8 mouse cellular contexts compared by ENCODE assay signal in the genomic region with DNA sequence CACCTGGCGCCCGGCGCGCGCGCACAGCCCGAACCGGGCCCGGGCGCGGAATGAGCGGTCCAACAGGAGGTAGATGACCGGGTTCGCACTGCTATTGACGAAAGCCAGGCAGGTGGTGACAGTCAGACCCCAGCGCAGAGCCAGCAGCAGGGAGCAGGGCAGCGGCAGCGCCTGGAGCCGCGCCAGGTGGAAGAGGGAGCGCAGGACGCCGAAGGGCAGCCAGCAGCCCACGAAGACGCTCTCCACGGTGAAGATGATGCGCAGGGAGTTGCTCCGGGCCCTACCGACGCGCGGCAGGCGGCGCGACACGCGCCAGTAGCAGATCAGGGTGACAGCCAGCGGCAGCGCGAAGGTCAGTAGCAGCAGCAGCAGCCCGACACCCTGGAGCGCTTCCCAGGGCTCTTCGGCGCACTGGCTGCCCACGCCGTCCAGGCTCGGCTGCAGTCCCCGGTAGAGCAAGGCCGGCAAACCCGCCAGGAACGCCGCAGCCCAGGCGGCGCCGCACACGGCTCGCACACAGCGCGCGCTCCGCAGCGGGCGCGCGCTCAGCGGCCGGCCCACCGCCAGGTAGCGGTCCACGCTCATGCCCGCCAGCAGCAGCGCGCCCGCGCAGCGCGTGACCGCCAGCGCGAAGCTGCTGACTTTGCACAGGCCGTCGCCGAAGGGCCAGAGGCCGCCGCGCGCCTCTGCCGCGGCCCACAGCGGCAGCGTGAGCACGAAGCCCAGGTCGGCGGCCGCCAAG. TPM values are rescaled to one million over a fixed set of nuclear protein-coding genes. Genes with fewer than 3 reads are reported as not detected.
DNase-seq lines count a peak whose midpoint lies in the region; ATAC-seq and TF ChIP-seq lines count a peak whose summit lies in the region.

No protein-coding gene starts in this region.

- peak overlapping the region; percentile 88 for H3K4me3 ChIP-seq in cortical plate, adult 2 months (ENCODE audit: insufficient read depth, low read length)
- peak overlapping the region; percentile 44 for H3K4me3 ChIP-seq in hindbrain, postnatal 0 days (ENCODE audit: low read length)
- peak overlapping the region; percentile 64 for H3K4me3 ChIP-seq in midbrain, embryonic 10.5 days

- ATAC-seq in hindbrain, postnatal 0 days: peak; percentile 80

- H3K9me3 ChIP-seq in hindbrain, postnatal 0 days (ENCODE audit: low read length): no peaks in the 10 kb centered on the region
- no peaks in the 10 kb centered on the region for H3K9me3 ChIP-seq in midbrain, embryonic 10.5 days (replicated peaks)

- H3K9ac ChIP-seq in hindbrain, postnatal 0 days (replicated peaks; ENCODE audit: low read length): peak overlapping the region; percentile 66

- H3K27me3 ChIP-seq in hindbrain, postnatal 0 days (ENCODE audit: insufficient read depth, low read length): peaks cover 11% of the 10 kb centered on the region; the same call in 1 of the 2 replicates
- H3K27me3 ChIP-seq in midbrain, embryonic 10.5 days (ENCODE audit: low read depth, poor library complexity, severe bottlenecking): peaks cover 96% of the 10 kb centered on the region

- under 1% methylated on average over 77 of the region's 95 CpGs for WGBS in hindbrain, postnatal 0 days
- under 1% methylated on average over 95 of the region's 95 CpGs for WGBS in midbrain, embryonic 10.5 days

- H3K4me2 ChIP-seq in hindbrain, postnatal 0 days (ENCODE audit: low read depth, low read length): peak overlapping the region; percentile 78

- DNase-seq in adrenal gland, adult 8-10 months: peak; percentile 25
- DNase-seq in gastrocnemius, postnatal 10 days: peak; percentile 68
- peak; percentile 90 for DNase-seq in hindbrain, postnatal 0 days (ENCODE audit: low spot score)
- DNase-seq in left cerebral cortex, postnatal 10 days (ENCODE audit: extremely low spot score in 1 of 2, low spot score in 2 of 2): peak; percentile 21 to 77
- DNase-seq in midbrain, embryonic 10.5 days (ENCODE audit: low spot score): peak; percentile 61
- peak; percentile 64 for DNase-seq in skeletal muscle tissue, adult 2 months (ENCODE audit: low read depth, low spot score)
- no peak for DNase-seq in spleen, adult 12 weeks (ENCODE audit: low spot score)

- TF ChIP-seq POLR2A in cortical plate, adult 2 months (IDR thresholded peaks at IDR 0.05; ENCODE audit: extremely low read depth, insufficient read depth, low read length): peak; percentile 55; the same call in 1 of the 2 replicates

- intact Hi-C loops in left cerebral cortex, postnatal 10 days (cut with DNase I): loop anchor here (5.0 kb wide), 1 partner anchor 83 kb away; no protein-coding TSS in a partner anchor

- peaks cover 3% of the 10 kb centered on the region; the same call in 1 of the 2 replicates for H3K4me1 ChIP-seq in cortical plate, adult 2 months (ENCODE audit: control insufficient read depth, insufficient read depth, low read length)
- H3K4me1 ChIP-seq in hindbrain, postnatal 0 days (ENCODE audit: insufficient read depth, low read length): peaks cover 11% of the 10 kb centered on the region; the same call in 1 of the 2 replicates
- H3K4me1 ChIP-seq in midbrain, embryonic 10.5 days: peaks cover 36% of the 10 kb centered on the region

- no peak for TF ChIP-seq CTCF in cortical plate, adult 2 months (IDR thresholded peaks at IDR 0.05; ENCODE audit: extremely low read depth, insufficient read depth, low read length)
- no peak for TF ChIP-seq CTCF in hindbrain, postnatal 0 days (IDR thresholded peaks at IDR 0.05; ENCODE audit: low read depth)

- peak overlapping the region; percentile 93 for H3K27ac ChIP-seq in cortical plate, adult 2 months (ENCODE audit: insufficient read depth, low read length)
- peak overlapping the region; percentile 65 for H3K27ac ChIP-seq in hindbrain, postnatal 0 days
- H3K27ac ChIP-seq in midbrain, embryonic 10.5 days (replicated peaks): peak overlapping the region; percentile 66

- H3K36me3 ChIP-seq in hindbrain, postnatal 0 days (ENCODE audit: insufficient read depth, low read length): no peaks in the 10 kb centered on the region
- no peaks in the 10 kb centered on the region for H3K36me3 ChIP-seq in midbrain, embryonic 10.5 days

RNA-seq across cellular contexts. Expression of gene Gpr25, which starts 0.6 kb away (rescaled TPM):
- total RNA-seq in adrenal gland, adult 8-10 months (2022): under 1 TPM in 1 of 4 experiments, not detected in 3; 0.38 TPM
- 6.5 and 9.7 TPM in 2 replicates for polyA plus RNA-seq in cortical plate, adult 2 months (2012; rRNA removed)
- not detected for total RNA-seq in gastrocnemius, postnatal 10 days (2021)
- total RNA-seq in hindbrain, postnatal 0 days (2014; rRNA removed): 6.0 and 6.2 TPM in 2 replicates
- polyA plus RNA-seq in hindbrain, postnatal 0 days (2015; fragmentation: Nextera tagmentation; extraction: Ambion mirVana): 0.78 and 1.3 TPM in 2 replicates
- 1 to 10 TPM; 7.4 to 9.0 TPM for total RNA-seq in left cerebral cortex, postnatal 10 days (2021)
- polyA plus RNA-seq in midbrain, embryonic 10.5 days (2016; fragmentation: Nextera tagmentation; extraction: Ambion mirVana): not detected in 2 replicates

RNA-seq across cellular contexts. Expression of gene Inava, which starts 26.0 kb away (rescaled TPM):
- under 1 TPM in 1 of 4 experiments, not detected in 3; 0.08 TPM for total RNA-seq in adrenal gland, adult 8-10 months (2022)
- 3.3 TPM in 2 replicates for polyA plus RNA-seq in cortical plate, adult 2 months (2012; rRNA removed)
- total RNA-seq in gastrocnemius, postnatal 10 days (2021): under 1 TPM in 1 of 2 experiments, not detected in 1; 0.28 TPM
- total RNA-seq in hindbrain, postnatal 0 days (2014; rRNA removed): 4.5 and 11.3 TPM in 2 replicates
- 2.8 and 2.9 TPM in 2 replicates for polyA plus RNA-seq in hindbrain, postnatal 0 days (2015; fragmentation: Nextera tagmentation; extraction: Ambion mirVana)
- 1 to 10 TPM; 3.7 to 4.4 TPM for total RNA-seq in left cerebral cortex, postnatal 10 days (2021)
- 17.6 and 18.8 TPM in 2 replicates for polyA plus RNA-seq in midbrain, embryonic 10.5 days (2016; fragmentation: Nextera tagmentation; extraction: Ambion mirVana)

RNA-seq across cellular contexts. Expression of gene Mroh3, which starts 47.4 kb away (rescaled TPM):
- total RNA-seq in adrenal gland, adult 8-10 months (2022): not detected
- 1.0 and 1.6 TPM in 2 replicates for polyA plus RNA-seq in cortical plate, adult 2 months (2012; rRNA removed)
- total RNA-seq in gastrocnemius, postnatal 10 days (2021): not detected
- 0.84 TPM in 1 of 2 replicates, not detected in the other for total RNA-seq in hindbrain, postnatal 0 days (2014; rRNA removed)
- 0.19 and 0.23 TPM in 2 replicates for polyA plus RNA-seq in hindbrain, postnatal 0 days (2015; fragmentation: Nextera tagmentation; extraction: Ambion mirVana)
- 1 to 10 TPM in 1 of 2 experiments, under 1 TPM in 1; 0.97 to 1.2 TPM for total RNA-seq in left cerebral cortex, postnatal 10 days (2021)
- 0.22 TPM in 1 of 2 replicates, not detected in the other for polyA plus RNA-seq in midbrain, embryonic 10.5 days (2016; fragmentation: Nextera tagmentation; extraction: Ambion mirVana)
